Mouse (Mus musculus): ENCODE results near the gene Dmrt3. TPM values are rescaled to one million over a fixed set of nuclear protein-coding genes. Genes with fewer than 3 reads are reported as not detected.
A peak's percentile ranks its signal among the peaks of the same experiment; 100 is the strongest.

The Dmrt3 gene
- polyA plus RNA-seq, 1 experiment from 2014 or later: 21.8 TPM

DNA sequence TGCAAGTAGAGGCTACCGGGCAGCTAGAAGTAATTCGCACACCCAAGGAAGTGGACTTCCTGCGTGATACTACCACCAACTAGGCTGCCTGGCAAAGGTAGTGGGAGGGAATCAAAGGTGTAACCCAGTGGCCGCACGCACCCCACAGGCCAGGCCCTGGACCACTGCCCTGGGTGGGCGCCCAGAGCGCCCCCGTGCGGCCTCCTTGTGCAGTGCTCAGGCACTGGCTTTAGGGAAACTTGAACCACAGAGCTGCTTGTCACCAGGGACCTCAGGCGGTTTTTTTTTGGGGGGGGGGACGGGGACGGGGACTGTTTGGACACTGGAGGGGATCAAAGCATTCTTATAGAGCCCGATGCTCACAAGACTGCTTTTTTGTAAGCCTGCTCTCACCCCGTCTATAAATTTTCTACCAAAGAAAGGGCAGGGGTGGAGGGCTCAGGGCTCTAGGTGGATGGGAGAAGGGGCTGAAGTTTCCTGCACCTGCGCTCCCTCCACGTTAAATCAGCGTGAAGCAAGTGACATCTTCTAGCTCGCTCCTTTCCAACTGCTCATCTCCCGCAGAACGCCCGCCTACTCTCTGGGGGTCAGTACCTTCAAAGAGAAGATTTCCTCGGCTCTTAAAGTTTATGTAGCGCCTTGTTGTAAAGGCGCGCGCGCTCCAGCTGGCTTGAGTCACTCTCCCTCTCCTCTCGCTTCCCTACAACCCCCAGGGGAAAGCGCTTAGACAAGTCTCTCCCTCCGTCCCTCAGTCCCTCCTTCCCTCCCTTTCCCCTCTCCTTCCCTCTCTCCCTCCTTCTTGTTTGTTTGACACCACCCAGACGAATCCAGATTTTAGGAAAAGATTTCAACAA lies 55.6 kb downstream of the Dmrt3 start:
- Histone ChIP-seq H3K27me3 (ENCODE audit: control insufficient read depth, insufficient read depth, low read length) (peaks cover 53% of the 10 kb centered on the region), H3K9me3 (ENCODE audit: control insufficient read depth, low read length) (no peaks in the 10 kb centered on the region), H3K4me3 (ENCODE audit: low read depth, low read length) (no peak overlapping the region), H3K9ac (ENCODE audit: low read length) (no peak overlapping the region), H3K27ac (ENCODE audit: low read depth, low read length) (no peak overlapping the region), H3K4me2 (ENCODE audit: low read depth, low read length, severe bottlenecking) (peak overlapping the region; percentile 24; the same call in 1 of the 2 replicates), H3K4me1 (replicated peaks; ENCODE audit: control insufficient read depth, insufficient read depth, low read length) (0 out of 2 replicates have a peak, but pooled peaks cover 1% of the 10 kb centered on the region), H3K36me3 (ENCODE audit: control insufficient read depth, insufficient read depth, low read length) (no peaks in the 10 kb centered on the region)
- DNase-seq (ENCODE audit: low spot score): peak; percentile 77
- WGBS: 2% methylated on average over 31 of the region's 31 CpGs
- ATAC-seq (replicated peaks; ENCODE audit: low FRiP score): no peak

DNA sequence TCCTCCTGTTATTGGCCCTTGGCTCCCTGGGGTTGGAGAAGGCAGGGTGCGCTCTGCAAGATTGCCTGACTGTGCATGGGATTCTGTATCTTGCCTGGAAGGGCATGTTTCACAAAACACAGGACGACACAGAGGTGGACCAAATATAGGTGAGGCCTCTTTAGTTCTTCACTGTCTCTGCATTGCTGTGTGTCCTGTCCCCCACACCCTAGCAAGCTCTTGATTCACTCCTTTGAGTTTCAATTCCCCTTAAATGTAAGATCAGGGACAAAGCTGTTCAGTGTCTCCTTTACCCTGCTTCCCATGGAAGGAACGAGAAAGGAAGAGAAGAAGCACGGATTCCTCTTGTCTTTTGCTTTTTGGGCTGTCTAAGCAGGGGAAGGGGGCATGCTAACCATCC lies 57.7 kb downstream of the Dmrt3 start:
- Histone ChIP-seq H3K27me3 (ENCODE audit: control insufficient read depth, insufficient read depth, low read length) (peaks cover 67% of the 10 kb centered on the region), H3K27ac (ENCODE audit: low read depth, low read length) (no peak overlapping the region), H3K4me3 (ENCODE audit: low read depth, low read length) (no peak overlapping the region), H3K36me3 (ENCODE audit: control insufficient read depth, insufficient read depth, low read length) (no peaks in the 10 kb centered on the region), H3K4me2 (ENCODE audit: low read depth, low read length, severe bottlenecking) (no peak overlapping the region), H3K9ac (ENCODE audit: low read length) (no peak overlapping the region), H3K4me1 (replicated peaks; ENCODE audit: control insufficient read depth, insufficient read depth, low read length) (peaks cover 4% of the 10 kb centered on the region; the same call in 1 of the 2 replicates), H3K9me3 (ENCODE audit: control insufficient read depth, low read length) (no peaks in the 10 kb centered on the region)
- WGBS: 15% methylated on average over 4 of the region's 4 CpGs
- DNase-seq (ENCODE audit: low spot score) (no peak), ATAC-seq (replicated peaks; ENCODE audit: low FRiP score) (no peak)

DNA sequence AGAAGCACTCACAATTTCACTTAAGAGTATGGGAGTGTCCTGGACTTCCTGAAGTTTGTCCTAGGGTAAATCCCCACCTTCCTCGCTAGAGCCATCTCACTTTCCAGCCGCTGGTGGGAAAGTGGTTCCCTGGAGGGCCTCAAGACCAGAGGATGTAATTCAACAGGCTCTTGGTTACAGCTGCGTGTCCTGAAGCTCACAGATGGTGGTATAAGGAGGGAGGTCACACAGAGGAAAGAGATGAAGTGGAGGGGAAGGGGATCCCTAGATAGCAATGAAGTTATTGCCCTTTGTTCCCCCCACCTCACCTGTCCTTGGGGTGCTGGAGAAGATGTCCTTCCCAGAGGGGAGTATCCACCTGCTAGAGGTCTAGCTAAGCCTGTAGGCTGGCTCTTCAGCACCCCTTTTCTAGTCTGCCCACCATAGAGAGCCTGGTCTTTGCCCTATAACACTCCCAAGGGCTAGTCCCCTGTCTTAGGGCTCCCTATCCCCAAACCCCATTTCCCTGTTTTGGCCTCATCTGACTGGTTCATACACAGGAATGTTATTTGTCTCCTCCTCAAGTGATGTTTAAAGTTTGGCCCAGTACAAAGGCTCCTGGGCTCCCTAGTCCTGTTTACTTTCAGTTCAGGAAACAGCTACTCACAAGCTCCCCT lies 59.6 kb downstream of the Dmrt3 start:
- H3K9me3 ChIP-seq (ENCODE audit: control insufficient read depth, low read length): no peaks in the 10 kb centered on the region
- peaks cover 85% of the 10 kb centered on the region for H3K27me3 ChIP-seq (ENCODE audit: control insufficient read depth, insufficient read depth, low read length)
- ATAC-seq (replicated peaks; ENCODE audit: low FRiP score): no peak
- 3% methylated on average over 3 of the region's 3 CpGs for WGBS
- no peak for DNase-seq (ENCODE audit: low spot score)
- peaks cover 14% of the 10 kb centered on the region; the same call in 1 of the 2 replicates for H3K4me1 ChIP-seq (replicated peaks; ENCODE audit: control insufficient read depth, insufficient read depth, low read length)
- no peak overlapping the region for H3K4me2 ChIP-seq (ENCODE audit: low read depth, low read length, severe bottlenecking)
- H3K9ac ChIP-seq (ENCODE audit: low read length): no peak overlapping the region
- H3K4me3 ChIP-seq (ENCODE audit: low read depth, low read length): no peak overlapping the region
- H3K27ac ChIP-seq (ENCODE audit: low read depth, low read length): no peak overlapping the region
- H3K36me3 ChIP-seq (ENCODE audit: control insufficient read depth, insufficient read depth, low read length): no peaks in the 10 kb centered on the region

DNA sequence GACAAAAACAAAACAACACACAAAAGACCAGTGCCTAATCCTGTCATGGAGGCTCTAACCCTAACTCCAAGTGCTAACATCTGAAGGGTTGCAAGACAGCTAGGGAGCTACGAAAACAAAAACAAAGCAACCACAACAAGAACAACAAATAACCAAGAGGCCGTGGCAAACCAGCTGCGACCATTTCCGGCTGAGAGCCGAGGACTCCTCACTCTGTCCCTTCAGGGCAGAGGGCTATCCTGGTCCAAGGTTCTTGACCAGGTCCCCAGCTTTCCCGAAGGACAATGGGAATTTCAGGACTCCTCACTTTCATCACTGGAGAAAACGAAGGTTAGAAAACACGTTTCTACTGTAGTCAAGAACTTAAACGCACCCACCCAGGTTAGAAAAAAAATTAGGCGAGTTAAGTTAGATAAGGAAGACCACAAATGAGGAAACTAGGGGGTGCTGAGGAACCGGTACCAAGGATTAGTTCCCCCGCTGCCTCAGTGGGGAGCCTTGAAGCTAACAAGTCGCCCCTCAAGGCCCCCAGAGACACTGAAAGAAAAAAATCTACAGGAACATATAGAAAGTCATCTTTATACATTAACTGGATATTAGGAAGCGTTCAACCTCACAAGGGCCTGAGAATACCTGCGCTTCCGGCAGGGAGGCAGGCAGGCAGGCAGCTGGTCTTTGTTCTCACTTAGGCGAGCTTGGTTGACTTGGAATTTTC lies 60.6 kb downstream of the Dmrt3 start:
- Histone ChIP-seq H3K4me3 (ENCODE audit: low read depth, low read length) (no peak overlapping the region), H3K36me3 (ENCODE audit: control insufficient read depth, insufficient read depth, low read length) (no peaks in the 10 kb centered on the region), H3K9ac (ENCODE audit: low read length) (no peak overlapping the region), H3K27me3 (ENCODE audit: control insufficient read depth, insufficient read depth, low read length) (peaks cover 87% of the 10 kb centered on the region), H3K4me1 (replicated peaks; ENCODE audit: control insufficient read depth, insufficient read depth, low read length) (peaks cover 14% of the 10 kb centered on the region; the same call in 1 of the 2 replicates), H3K9me3 (ENCODE audit: control insufficient read depth, low read length) (no peaks in the 10 kb centered on the region), H3K4me2 (ENCODE audit: low read depth, low read length, severe bottlenecking) (no peak overlapping the region), H3K27ac (ENCODE audit: low read depth, low read length) (no peak overlapping the region)
- ATAC-seq (replicated peaks; ENCODE audit: low FRiP score): no peak
- no peak for DNase-seq (ENCODE audit: low spot score)
- WGBS: under 1% methylated on average over 17 of the region's 17 CpGs

DNA sequence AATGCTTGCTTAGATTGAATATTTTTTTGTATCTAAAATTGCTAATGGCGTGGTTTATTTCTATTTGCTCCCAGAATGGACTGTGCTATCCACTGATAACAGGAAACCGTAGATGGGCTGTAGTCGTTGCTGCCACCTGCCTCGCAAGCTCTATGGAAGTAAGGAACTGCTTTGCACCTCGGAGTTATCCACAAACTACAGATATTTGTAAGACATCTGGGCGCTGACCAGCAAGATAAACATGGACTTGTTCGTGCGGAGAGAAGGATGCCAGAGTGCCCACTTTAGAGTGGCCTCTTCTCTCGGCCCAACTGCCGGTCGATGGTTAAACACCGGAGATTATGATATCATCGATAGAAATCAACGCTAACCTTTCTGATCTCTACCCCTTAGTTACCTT lies 61.6 kb downstream of the Dmrt3 start:
- under 1% methylated on average over 14 of the region's 14 CpGs for WGBS
- H3K27me3 ChIP-seq (ENCODE audit: control insufficient read depth, insufficient read depth, low read length): peaks cover 89% of the 10 kb centered on the region
- peak overlapping the region; percentile 34 for H3K4me3 ChIP-seq (ENCODE audit: low read depth, low read length)
- no peak for ATAC-seq (replicated peaks; ENCODE audit: low FRiP score)
- DNase-seq (ENCODE audit: low spot score): no peak
- H3K4me1 ChIP-seq (replicated peaks; ENCODE audit: control insufficient read depth, insufficient read depth, low read length): peaks cover 12% of the 10 kb centered on the region; the same call in 1 of the 2 replicates
- peak overlapping the region; percentile 76 for H3K4me2 ChIP-seq (ENCODE audit: low read depth, low read length, severe bottlenecking)
- H3K9ac ChIP-seq (ENCODE audit: low read length): no peak overlapping the region
- H3K36me3 ChIP-seq (ENCODE audit: control insufficient read depth, insufficient read depth, low read length): no peaks in the 10 kb centered on the region
- H3K9me3 ChIP-seq (ENCODE audit: control insufficient read depth, low read length): no peaks in the 10 kb centered on the region
- no peak overlapping the region for H3K27ac ChIP-seq (ENCODE audit: low read depth, low read length)

DNA sequence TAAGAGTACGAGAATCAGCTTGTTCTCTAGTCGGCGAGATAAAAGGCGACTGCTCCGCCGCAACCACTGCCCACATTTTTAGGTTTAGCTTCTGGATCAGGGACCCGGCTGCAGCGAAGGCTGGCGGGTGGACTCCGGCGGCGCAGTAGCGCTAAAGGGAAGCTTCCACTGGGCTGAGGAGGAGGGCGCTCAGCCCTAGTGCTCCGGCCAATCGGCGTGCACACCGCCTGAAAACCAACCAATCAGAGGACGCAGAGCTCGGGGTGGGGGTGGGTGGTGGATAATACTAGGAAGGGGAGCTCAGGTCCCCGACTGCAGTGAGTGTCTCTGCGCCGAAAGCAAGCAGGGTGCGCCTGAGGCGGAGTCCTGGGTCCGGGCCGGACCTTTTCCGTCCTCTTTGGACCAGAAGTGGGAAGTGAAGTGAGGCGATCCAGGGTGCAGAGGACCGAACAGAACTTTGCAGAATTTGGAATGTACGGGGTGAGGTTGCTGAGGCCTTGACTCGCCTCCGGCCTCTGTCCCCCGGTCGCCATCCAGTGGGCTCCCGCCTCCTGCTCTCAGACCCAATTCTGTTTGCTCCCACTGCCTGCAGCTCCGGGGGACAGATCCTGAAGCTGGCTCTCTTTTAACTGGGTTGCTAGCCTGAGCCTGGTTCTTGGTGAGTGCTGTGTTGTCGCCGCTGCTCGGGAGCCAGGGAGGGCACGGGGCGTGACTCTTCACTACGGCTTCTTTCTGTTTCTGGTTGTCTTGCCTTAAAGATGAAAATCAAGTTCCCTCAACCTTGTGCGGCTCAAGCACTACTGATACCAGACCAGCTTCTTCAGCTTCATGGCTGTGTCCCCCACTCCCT lies 62.2 kb downstream of the Dmrt3 start, which contains the start of gene Dmrt2:
Gene Dmrt2, plus strand, starts transcription at position 311 of the 850 bp plus-strand sequence.
- Histone ChIP-seq H3K4me2 (ENCODE audit: low read depth, low read length, severe bottlenecking) (peak within 1 kb of the TSS; percentile 76), H3K4me1 (replicated peaks; ENCODE audit: control insufficient read depth, insufficient read depth, low read length) (peaks cover 12% of the 10 kb centered on the region; the same call in 1 of the 2 replicates), H3K9ac (ENCODE audit: low read length) (no peak within 1 kb of the TSS), H3K27ac (ENCODE audit: low read depth, low read length) (no peak within 1 kb of the TSS), H3K4me3 (ENCODE audit: low read depth, low read length) (peak within 1 kb of the TSS; percentile 37), H3K9me3 (ENCODE audit: control insufficient read depth, low read length) (no peaks in the 10 kb centered on the region), H3K27me3 (ENCODE audit: control insufficient read depth, insufficient read depth, low read length) (peaks cover 87% of the 10 kb centered on the region), H3K36me3 (ENCODE audit: control insufficient read depth, insufficient read depth, low read length) (no peaks in the 10 kb centered on the region)
- peak; percentile 99 for ATAC-seq (replicated peaks; ENCODE audit: low FRiP score)
- under 1% methylated on average over 44 of the region's 44 CpGs for WGBS
- DNase-seq (ENCODE audit: low spot score): peak; percentile 93
